Mouse (Mus musculus) hindbrain, embryonic 10.5 days (tissue): Measurements from ENCODE around the gene Pfdn4. TPM values are rescaled to one million over a fixed set of nuclear protein-coding genes. Genes with fewer than 3 reads are reported as not detected.

Experiments used
- DNase-seq: peaks from one replicate; pipeline ENCODE4 v3.0.0-alpha.2; 2017; ENCODE audit warnings: low spot score
- H3K27ac ChIP-seq: fragments of 300-500 bp; sonication (generic); 2 replicates; pipeline ENCODE4 v1.5.1; 2016; ENCODE audit warnings: mild to moderate bottlenecking, moderate library complexity
- H3K27me3 ChIP-seq: fragments of 300-500 bp; sonication (generic); 2 replicates; pipeline ENCODE4 v1.6.1; 2016; ENCODE audit warnings: mild to moderate bottlenecking; ENCODE audit not compliant: poor library complexity, insufficient read depth, severe bottlenecking
- H3K36me3 ChIP-seq: fragments of 300-500 bp; sonication (generic); 2 replicates; pipeline ENCODE4 v1.6.1; 2016; ENCODE audit warnings: mild to moderate bottlenecking, moderate library complexity
- H3K4me1 ChIP-seq: fragments of 300-500 bp; sonication (generic); replicated peaks from 2 replicates; pipeline ENCODE4 v1.6.1; 2016; ENCODE audit warnings: mild to moderate bottlenecking
- H3K4me3 ChIP-seq: fragments of 300-500 bp; sonication (generic); 2 replicates; pipeline ENCODE4 v1.5.1; 2016; ENCODE audit warnings: mild to moderate bottlenecking, moderate library complexity
- H3K9me3 ChIP-seq: fragments of 300-500 bp; sonication (generic); 2 replicates; pipeline ENCODE4 v1.6.1; 2016; ENCODE audit warnings: mild to moderate bottlenecking, moderate library complexity
- WGBS: fragments of 180-500 bp; shearing (Covaris S2); methylation state at CpG from one replicate; pipeline ENCODE4 v1.1.7; 2016; 5-methylcytosine and 5-hydroxymethylcytosine counted together
- polyA plus RNA-seq: library from polyadenylated mRNA; unstranded; fragments of >200 nt; fragmentation: Nextera tagmentation; extraction: Ambion mirVana; gene quantifications from 2 replicates; pipeline ENCODE4 v1.2.1, GENCODE M21; 2016

Pfdn4 gene
- polyA plus RNA-seq, 1 experiment from 2014 or later = 104 TPM

DNA sequence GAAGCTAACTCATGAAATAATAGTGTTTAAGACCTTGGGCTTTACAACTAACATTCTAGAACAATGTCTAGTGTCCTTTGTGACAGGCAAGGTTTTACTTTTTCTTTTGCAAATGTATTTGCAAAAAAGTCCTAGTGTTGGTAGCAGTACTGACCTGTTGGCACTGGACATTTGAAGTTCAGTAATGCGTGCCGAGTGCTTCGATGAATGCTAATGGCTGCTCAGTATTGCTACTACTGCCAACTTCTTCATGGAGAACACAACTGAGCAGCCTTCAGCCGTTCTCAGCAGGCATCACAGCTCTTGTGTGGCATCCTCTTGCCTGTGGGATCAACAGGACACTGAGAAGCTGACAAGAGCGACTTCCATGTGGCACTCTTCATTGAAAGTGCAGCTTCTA, 22.1 kb upstream of the Pfdn4 start:
- H3K4me1 ChIP-seq = peaks cover 17% of the 10 kb centered on the region
- DNase-seq = no peak
- H3K36me3 ChIP-seq = no peaks in the 10 kb centered on the region
- H3K27ac ChIP-seq = no peak overlapping the region
- no peak overlapping the region for H3K4me3 ChIP-seq
- 0 out of 2 replicates have a peak, but pooled peaks cover 3% of the 10 kb centered on the region for H3K9me3 ChIP-seq
- peaks cover 18% of the 10 kb centered on the region for H3K27me3 ChIP-seq
- 93% methylated on average over 5 of the region's 5 CpGs for WGBS

DNA sequence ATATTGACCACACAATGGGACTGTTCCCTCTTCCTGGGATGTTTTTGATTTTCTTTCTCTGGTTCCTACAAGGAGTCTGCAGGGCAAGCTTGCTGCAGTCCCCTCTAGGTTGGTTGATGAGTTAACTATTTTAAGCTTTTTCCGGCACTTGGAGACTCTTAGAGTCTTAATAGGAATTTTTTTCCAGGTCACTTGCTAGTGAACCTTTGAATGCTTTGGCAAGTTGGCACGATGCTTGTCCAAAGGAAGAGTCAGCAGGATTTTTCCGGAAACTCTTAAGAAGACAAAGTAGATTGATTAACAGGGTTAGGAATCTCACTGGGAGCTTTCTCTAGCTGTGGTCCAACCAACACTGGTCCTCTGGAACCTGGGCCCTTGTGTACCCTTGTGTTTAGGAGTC, 21.1 kb upstream of the Pfdn4 start:
- WGBS = 76% methylated on average over 3 of the region's 3 CpGs
- DNase-seq = no peak

DNA sequence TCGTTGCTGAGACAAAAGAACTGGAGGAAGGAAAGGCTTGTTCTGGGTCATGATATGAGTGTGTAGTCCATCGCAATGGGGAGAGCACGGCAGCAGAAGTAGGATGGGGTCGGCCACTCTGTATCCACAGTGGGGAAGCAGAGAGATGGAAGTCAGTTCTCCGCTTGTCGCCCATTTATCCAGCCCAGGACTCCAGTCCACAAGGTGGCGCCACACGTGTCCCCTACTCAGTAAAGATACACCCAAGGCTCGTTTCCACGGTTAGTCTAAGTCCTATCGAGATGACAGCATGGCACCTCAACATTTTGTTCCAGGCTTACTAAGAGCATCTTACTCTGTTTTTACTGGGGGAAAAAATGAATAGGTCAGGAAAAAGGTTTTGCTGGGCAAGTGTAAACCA, 20.0 kb upstream of the Pfdn4 start:
- DNase-seq = no peak
- 83% methylated on average over 11 of the region's 11 CpGs for WGBS
- H3K27ac ChIP-seq = no peak overlapping the region
- no peaks in the 10 kb centered on the region for H3K4me1 ChIP-seq
- H3K36me3 ChIP-seq = no peaks in the 10 kb centered on the region
- H3K27me3 ChIP-seq = peaks cover 5% of the 10 kb centered on the region; the same call in 1 of the 2 replicates
- H3K4me3 ChIP-seq = no peak overlapping the region
- H3K9me3 ChIP-seq = 0 out of 2 replicates have a peak, but pooled peaks cover 3% of the 10 kb centered on the region

More for the DNA sequence above, 21.1 kb upstream of the Pfdn4 start:
- Histone ChIP-seq H3K4me3 (no peak overlapping the region), H3K9me3 (0 out of 2 replicates have a peak, but pooled peaks cover 3% of the 10 kb centered on the region), H3K36me3 (no peaks in the 10 kb centered on the region), H3K27me3 (peaks cover 13% of the 10 kb centered on the region), H3K27ac (no peak overlapping the region), H3K4me1 (peaks cover 6% of the 10 kb centered on the region)

DNA sequence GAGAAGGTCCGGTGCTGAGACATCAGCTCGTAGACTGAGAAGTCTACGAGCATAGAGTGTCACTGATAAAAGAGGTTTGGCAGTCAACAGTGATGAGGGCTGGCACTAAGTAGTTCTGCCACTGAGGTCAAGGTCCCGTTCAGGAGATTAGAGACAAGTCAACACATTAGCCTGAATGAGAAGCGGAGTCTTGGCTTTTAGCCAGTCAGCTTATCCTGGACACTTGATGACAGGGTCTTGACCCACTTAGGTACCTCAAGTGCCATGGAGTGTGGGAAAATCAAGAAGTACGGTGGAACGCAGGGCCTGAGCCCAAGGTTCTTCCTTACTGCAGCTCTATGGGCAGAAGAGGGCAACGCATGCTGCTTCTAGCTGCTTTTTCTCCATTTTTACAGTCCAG, 19.6 kb upstream of the Pfdn4 start:
- DNase-seq = no peak
- WGBS = 93% methylated on average over 8 of the region's 8 CpGs
- Histone ChIP-seq H3K36me3 (no peaks in the 10 kb centered on the region), H3K4me3 (no peak overlapping the region), H3K4me1 (no peaks in the 10 kb centered on the region), H3K9me3 (0 out of 2 replicates have a peak, but pooled peaks cover 3% of the 10 kb centered on the region), H3K27me3 (peaks cover 2% of the 10 kb centered on the region; the same call in 1 of the 2 replicates), H3K27ac (no peak overlapping the region)

DNA sequence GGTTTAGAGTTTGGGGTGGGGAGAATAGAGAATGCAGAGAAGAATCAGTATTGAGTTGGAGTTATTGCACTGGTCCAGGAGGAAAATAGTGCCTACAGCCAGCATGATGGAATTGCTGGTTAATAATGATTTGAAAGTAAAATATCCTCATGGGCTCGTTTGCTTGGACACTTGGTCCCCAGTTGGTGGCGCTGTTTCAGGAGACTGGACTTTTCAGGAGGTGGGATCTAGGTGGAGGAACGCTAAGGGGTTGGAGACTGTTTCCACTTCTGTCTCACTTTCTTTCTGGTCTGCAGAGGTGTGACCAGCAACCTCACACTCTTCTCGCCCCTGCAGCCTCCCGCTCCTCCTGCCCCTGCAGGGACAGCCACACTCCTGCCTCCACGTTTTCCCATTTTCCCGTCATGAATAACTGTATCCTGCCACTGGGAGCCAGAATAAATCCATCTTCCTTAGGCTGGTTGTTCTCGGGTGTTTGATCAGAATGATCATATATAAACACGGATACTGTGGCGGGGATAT, 14.1 kb upstream of the Pfdn4 start:
- Histone ChIP-seq H3K27ac (no peak overlapping the region), H3K4me1 (peaks cover 5% of the 10 kb centered on the region; the same call in 1 of the 2 replicates), H3K4me3 (no peak overlapping the region), H3K36me3 (no peaks in the 10 kb centered on the region), H3K9me3 (no peaks in the 10 kb centered on the region), H3K27me3 (peaks cover 11% of the 10 kb centered on the region; the same call in 1 of the 2 replicates)
- DNase-seq = no peak
- WGBS = 68% methylated on average over 10 of the region's 10 CpGs

DNA sequence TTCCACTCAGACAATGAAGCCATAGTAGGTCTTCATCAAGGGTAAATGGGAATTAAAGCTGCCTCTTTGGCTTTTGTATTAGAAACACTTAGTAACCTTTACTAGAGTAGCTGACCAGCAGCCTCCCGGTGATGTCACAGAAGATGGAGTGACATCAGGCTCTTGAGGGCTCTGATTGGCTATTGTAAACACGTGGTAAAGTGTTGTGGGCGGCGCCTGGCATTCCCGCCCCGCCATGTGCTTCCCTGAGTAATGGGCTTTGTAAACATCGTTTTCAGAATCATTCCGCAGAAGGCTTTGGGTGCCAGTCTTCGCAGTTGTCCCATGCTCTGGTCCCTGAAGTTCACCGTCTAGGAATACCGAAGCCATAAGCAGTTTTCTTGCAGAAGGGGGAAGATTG, 12.3 kb upstream of the Pfdn4 start:
- H3K27me3 ChIP-seq = peaks cover 19% of the 10 kb centered on the region; the same call in 1 of the 2 replicates
- 70% methylated on average over 11 of the region's 11 CpGs for WGBS
- DNase-seq = no peak
- peaks cover 12% of the 10 kb centered on the region; the same call in 1 of the 2 replicates for H3K4me1 ChIP-seq
- H3K36me3 ChIP-seq = no peaks in the 10 kb centered on the region
- no peak overlapping the region for H3K4me3 ChIP-seq
- no peak overlapping the region for H3K27ac ChIP-seq
- H3K9me3 ChIP-seq = no peaks in the 10 kb centered on the region

DNA sequence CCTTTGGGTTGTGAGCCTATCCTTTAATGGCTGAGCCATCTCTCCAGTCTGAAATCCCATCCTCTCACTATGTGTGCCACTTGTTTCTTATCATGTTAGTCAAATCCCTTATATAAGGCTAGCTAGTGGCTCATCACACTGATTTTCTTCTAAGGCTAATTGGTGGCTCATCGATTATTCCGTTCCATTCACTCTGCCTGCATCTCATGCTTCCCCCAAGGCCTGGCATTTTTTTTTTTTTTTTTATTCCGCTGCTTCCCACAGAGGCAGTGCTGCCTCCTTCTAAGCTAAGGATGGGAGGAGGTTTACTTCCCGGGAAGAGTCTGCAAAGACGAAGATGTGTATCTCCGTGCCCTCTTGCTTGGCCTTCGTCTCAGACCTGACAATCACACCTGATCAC, 9.0 kb upstream of the Pfdn4 start:
- peaks cover 47% of the 10 kb centered on the region for H3K27me3 ChIP-seq
- H3K4me3 ChIP-seq = no peak overlapping the region
- 76% methylated on average over 7 of the region's 7 CpGs for WGBS
- no peaks in the 10 kb centered on the region for H3K36me3 ChIP-seq
- H3K9me3 ChIP-seq = no peaks in the 10 kb centered on the region
- H3K27ac ChIP-seq = no peak overlapping the region
- no peak for DNase-seq
- peaks cover 12% of the 10 kb centered on the region; the same call in 1 of the 2 replicates for H3K4me1 ChIP-seq

DNA sequence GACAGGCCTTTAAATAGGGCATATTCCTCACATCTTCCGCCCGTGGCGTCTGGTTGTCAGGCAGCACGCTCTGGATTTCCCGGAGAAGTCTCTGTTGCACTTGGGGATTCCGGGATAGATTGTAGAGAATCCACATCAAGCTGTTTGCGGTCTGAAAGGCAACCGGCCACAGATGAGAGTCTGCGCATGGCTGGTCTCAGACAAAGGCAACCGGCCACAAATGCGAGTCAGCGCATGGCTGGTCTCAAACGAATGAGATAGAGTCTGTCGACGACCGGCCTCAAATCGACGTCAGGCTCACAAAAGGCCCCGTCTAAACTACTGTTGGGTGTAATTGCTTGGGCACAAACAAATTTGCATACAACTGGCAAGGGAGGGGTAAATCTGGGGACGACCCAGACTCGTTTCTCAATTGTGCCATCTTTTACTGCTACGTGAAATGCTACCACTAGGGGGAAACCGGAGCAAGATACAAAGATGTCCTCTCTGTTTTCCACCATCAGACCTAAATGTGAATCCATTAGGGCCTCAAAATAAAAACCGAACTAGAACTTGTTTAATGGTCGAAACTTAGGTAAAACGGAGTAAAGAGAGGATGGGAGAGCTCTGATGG, 8.2 kb upstream of the Pfdn4 start:
- peak; percentile 35 for DNase-seq
- H3K27ac ChIP-seq = peak overlapping the region; percentile 54; the same call in 1 of the 2 replicates

DNA sequence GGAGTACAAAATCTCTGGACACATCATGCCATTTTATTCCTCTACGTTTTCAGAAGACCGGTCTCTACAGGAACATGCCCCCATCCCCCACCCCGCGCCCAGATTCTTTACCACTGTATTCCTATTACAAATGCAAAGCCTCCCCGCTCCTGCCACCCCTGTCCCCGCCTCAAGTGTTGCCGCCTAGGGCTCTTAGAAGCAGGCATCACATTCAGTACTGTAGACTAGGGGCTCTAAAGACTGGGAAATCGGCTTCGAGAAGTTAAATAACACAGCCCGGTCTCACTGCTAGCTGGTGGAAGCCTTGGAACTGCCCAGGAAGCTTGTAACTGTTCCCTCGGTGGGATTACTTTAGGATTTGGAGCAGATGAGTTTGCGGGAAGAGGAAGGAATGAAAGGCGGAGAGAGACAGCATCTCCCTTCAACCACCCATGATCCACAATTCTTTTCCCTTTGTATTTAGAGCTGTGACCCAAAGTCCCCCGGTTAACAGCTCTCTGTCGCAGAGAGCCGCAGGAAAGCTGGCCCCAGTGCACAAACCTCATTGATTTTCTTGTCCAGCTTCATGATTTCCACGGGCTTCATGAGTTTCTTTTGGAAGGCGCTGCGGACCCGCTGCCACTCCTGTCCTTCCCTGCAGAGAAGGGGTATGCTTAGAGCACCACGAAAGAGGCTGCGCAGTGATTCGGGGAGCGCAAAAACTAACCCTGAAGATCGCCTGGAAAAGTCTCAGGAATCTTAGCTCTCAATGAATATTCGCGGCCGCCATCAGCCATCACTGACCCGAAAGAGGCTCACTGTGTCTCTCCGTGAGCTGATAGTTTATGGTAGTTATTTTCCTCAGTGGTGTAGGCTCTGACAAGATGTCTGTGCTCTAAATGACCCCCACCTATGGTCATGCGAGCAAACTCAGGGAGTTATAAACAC, 1.2 kb upstream of the Pfdn4 start:
- Histone ChIP-seq H3K36me3 (no peaks in the 10 kb centered on the region), H3K9me3 (no peaks in the 10 kb centered on the region), H3K27ac (no peak overlapping the region), H3K4me3 (peak overlapping the region; percentile 12; the same call in 1 of the 2 replicates), H3K4me1 (peaks cover 32% of the 10 kb centered on the region), H3K27me3 (peaks cover 96% of the 10 kb centered on the region)
- peak; percentile 48 for DNase-seq
- WGBS = 8% methylated on average over 31 of the region's 31 CpGs

More for the DNA sequence above, 8.2 kb upstream of the Pfdn4 start:
- no peaks in the 10 kb centered on the region for H3K36me3 ChIP-seq
- H3K9me3 ChIP-seq = no peaks in the 10 kb centered on the region
- 51% methylated on average over 26 of the region's 26 CpGs for WGBS
- H3K4me3 ChIP-seq = no peak overlapping the region
- peaks cover 12% of the 10 kb centered on the region; the same call in 1 of the 2 replicates for H3K4me1 ChIP-seq
- H3K27me3 ChIP-seq = peaks cover 53% of the 10 kb centered on the region

DNA sequence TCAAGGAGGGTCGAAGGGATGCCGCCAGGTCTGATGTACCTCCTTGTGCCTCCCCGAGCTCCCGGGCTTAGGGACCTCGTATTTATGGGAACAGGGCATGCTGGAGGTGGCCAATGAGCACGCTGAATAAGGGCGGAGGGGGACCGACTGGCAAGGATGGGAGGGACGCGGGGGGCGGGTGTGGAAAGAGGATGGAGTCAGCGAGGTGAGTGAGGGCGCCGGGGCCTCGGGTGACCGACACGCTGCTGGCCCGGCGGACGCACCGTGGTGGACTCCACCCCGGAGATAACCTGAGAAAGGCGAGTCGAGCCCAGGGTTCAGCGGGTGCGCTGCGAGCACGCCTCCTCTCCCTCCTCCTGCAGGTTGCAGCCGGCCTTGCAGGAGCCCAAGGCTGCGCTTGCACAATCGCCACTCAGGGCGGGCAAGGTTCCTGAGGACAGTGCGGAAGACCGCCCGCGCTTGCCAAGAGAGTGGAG, 901 bp downstream of the Pfdn4 start, which contains the start of gene Cyp24a1:
Gene Cyp24a1, minus strand, starts transcription at position 55 of the 476 bp plus-strand sequence.
- H3K36me3 ChIP-seq = no peaks in the 10 kb centered on the region
- DNase-seq = peak; percentile 74
- under 1% methylated on average over 36 of the region's 36 CpGs for WGBS
- H3K27ac ChIP-seq = 0 out of 2 replicates have a peak within 1 kb of the TSS, but pooled peaks have one; percentile 16
- H3K4me3 ChIP-seq = peak within 1 kb of the TSS; percentile 51
- no peaks in the 10 kb centered on the region for H3K9me3 ChIP-seq
- peaks cover 82% of the 10 kb centered on the region for H3K27me3 ChIP-seq
- peaks cover 32% of the 10 kb centered on the region for H3K4me1 ChIP-seq

DNA sequence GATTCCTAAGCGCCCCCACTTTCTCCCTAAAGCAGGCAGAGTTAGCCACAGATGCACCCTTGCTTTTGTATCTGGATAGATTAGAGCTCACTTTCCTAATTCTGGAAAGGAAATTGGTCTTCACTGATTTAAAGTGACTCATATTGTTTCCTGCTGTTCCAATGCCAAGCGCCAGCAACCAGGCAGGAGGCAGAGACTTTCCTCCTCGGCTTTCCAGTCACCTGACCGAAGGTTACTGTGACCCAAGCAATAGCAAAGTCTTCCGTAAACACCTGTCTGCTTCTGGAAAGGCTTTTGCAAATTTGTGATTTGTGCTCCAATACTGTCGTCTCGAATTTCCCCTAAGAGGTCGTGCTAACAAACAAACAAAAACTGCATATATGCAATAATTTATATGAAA, 1.8 kb downstream of the Pfdn4 start:
- WGBS = 20% methylated on average over 8 of the region's 8 CpGs
- H3K27ac ChIP-seq = no peak overlapping the region

DNA sequence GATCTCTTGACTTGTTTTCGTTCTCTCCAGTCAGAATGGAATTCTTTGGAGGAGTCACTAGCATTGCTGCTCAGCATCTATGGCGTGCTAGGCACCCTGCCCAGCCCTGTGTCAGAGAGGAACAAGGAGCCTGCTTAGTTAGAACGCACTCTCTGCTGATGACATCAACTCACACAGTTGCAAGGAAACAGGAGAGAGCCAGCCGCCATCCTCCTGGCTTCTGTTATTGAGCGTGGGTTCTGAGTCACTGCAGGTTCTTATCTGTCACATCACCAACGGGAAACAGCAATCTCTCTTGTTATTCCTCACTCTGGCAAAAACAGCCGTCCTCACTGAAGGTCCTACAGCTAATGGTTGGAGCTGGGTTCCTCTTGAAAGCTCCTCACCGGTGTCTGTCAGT, 7.1 kb downstream of the Pfdn4 start:
- H3K4me3 ChIP-seq = no peak overlapping the region
- DNase-seq = no peak
- H3K27me3 ChIP-seq = peaks cover 21% of the 10 kb centered on the region
- H3K36me3 ChIP-seq = no peaks in the 10 kb centered on the region
- H3K27ac ChIP-seq = no peak overlapping the region
- 73% methylated on average over 8 of the region's 8 CpGs for WGBS
- H3K9me3 ChIP-seq = no peaks in the 10 kb centered on the region
- peaks cover 4% of the 10 kb centered on the region; the same call in 1 of the 2 replicates for H3K4me1 ChIP-seq

More for the DNA sequence above, 1.8 kb downstream of the Pfdn4 start:
- Histone ChIP-seq H3K4me3 (no peak overlapping the region), H3K36me3 (no peaks in the 10 kb centered on the region), H3K27me3 (peaks cover 75% of the 10 kb centered on the region), H3K9me3 (no peaks in the 10 kb centered on the region), H3K4me1 (peaks cover 32% of the 10 kb centered on the region)
- DNase-seq = no peak
